Mouse (Mus musculus) adrenal gland, postnatal 10 days (tissue): ENCODE measurements around the gene Pcp4. TPM values are rescaled to one million over a fixed set of nuclear protein-coding genes. Genes with fewer than 3 reads are reported as not detected.

Experiments
- total RNA-seq, 2 experiments: library from RNA; stranded (reverse); gene quantifications; 2 replicates each; pipeline ENCODE4 v1.2.3; 2021

The Pcp4 gene
- total RNA-seq, 2 experiments from 2014 or later = 9.5 to 15.4 TPM

Other genes starting within 250 kb of the Pcp4 start
- under 1 TPM; 0.12 to 0.30 TPM for gene B3galt5, start 231.8 kb upstream of the Pcp4 start, total RNA-seq
- 1 to 10 TPM in 1 of 2 experiments, under 1 TPM in 1; 0.96 to 1.1 TPM for gene Itgb2l, start 24.0 kb upstream of the Pcp4 start, total RNA-seq